Mouse (Mus musculus) cerebellum, adult 2 months (tissue): ENCODE data around the gene Tmem63c.

Experiments used
- CTCF ChIP-seq: fragments of 200-500 bp; IDR thresholded peaks from 2 replicates; pipeline ENCODE4 v1.5.1; 2011; ENCODE audit warnings: low read depth, mild to moderate bottlenecking, control low read depth, low read length, moderate library complexity, borderline replicate concordance; ENCODE audit not compliant: insufficient read depth
- POLR2A ChIP-seq: fragments of 200-500 bp; IDR thresholded peaks from 2 replicates; pipeline ENCODE4 v1.6.1; 2011; ENCODE audit warnings: low read length, control low read depth, borderline replicate concordance; ENCODE audit not compliant: insufficient read depth

GRCm38 (mm10) chr12:87091916-87092315, 70.8 kb downstream of the Tmem63c start:
- no peak for TF ChIP-seq POLR2A
- no peak for TF ChIP-seq CTCF
